Mouse (Mus musculus): Measurements from ENCODE around the gene Flywch2. TPM values are rescaled to one million over a fixed set of nuclear protein-coding genes. Genes with fewer than 3 reads are reported as not detected.

Gene Flywch2
- polyA plus RNA-seq, 1 experiment from 2014 or later: 33.2 TPM

Small RNA genes within 50 kb of the gene (microRNA-seq; reads per million reads assigned to microRNA genes)
- 0.62 reads per million for gene Mir5125

Other genes with a start within 250 kb of the Flywch2 start
- gene Zfp213, start 221.8 kb downstream of the Flywch2 start, polyA plus RNA-seq (2015; fragmentation: Nextera tagmentation; extraction: Ambion mirVana): 19.0 and 19.1 TPM in 2 replicates
- 26.2 and 28.5 TPM in 2 replicates for gene Zfp13, start 186.6 kb downstream of the Flywch2 start, polyA plus RNA-seq (2015; fragmentation: Nextera tagmentation; extraction: Ambion mirVana)
- not detected in 2 replicates for gene Zscan10, start 185.2 kb downstream of the Flywch2 start, polyA plus RNA-seq (2015; fragmentation: Nextera tagmentation; extraction: Ambion mirVana)
- gene Mmp25, start 140.8 kb downstream of the Flywch2 start, polyA plus RNA-seq (2015; fragmentation: Nextera tagmentation; extraction: Ambion mirVana): 0.97 and 1.2 TPM in 2 replicates
- 0.39 TPM in 1 of 2 replicates, not detected in the other for gene Bicdl2, start 125.6 kb downstream of the Flywch2 start, polyA plus RNA-seq (2015; fragmentation: Nextera tagmentation; extraction: Ambion mirVana)
- 92.1 and 99.4 TPM in 2 replicates for gene Hcfc1r1, start 112.5 kb downstream of the Flywch2 start, polyA plus RNA-seq (2015; fragmentation: Nextera tagmentation; extraction: Ambion mirVana)
- 40.1 and 41.4 TPM in 2 replicates for gene Thoc6, start 112.2 kb downstream of the Flywch2 start, polyA plus RNA-seq (2015; fragmentation: Nextera tagmentation; extraction: Ambion mirVana)
- gene Tnfrsf12a, start 108.6 kb downstream of the Flywch2 start, polyA plus RNA-seq (2015; fragmentation: Nextera tagmentation; extraction: Ambion mirVana): 2.9 and 4.8 TPM in 2 replicates
- gene Cldn6, start 106.8 kb downstream of the Flywch2 start, polyA plus RNA-seq (2015; fragmentation: Nextera tagmentation; extraction: Ambion mirVana): 0.24 and 0.45 TPM in 2 replicates
- 1.4 TPM in 2 replicates for gene Cldn9, start 102.1 kb downstream of the Flywch2 start, polyA plus RNA-seq (2015; fragmentation: Nextera tagmentation; extraction: Ambion mirVana)
- gene 1520401A03Rik, start 63.3 kb downstream of the Flywch2 start, polyA plus RNA-seq (2015; fragmentation: Nextera tagmentation; extraction: Ambion mirVana): not detected in 2 replicates
- 22.3 and 25.0 TPM in 2 replicates for gene Pkmyt1, start 59.7 kb downstream of the Flywch2 start, polyA plus RNA-seq (2015; fragmentation: Nextera tagmentation; extraction: Ambion mirVana)
- 40.8 and 45.6 TPM in 2 replicates for gene Paqr4, start 45.2 kb downstream of the Flywch2 start, polyA plus RNA-seq (2015; fragmentation: Nextera tagmentation; extraction: Ambion mirVana)
- gene Kremen2, start 40.2 kb downstream of the Flywch2 start, polyA plus RNA-seq (2015; fragmentation: Nextera tagmentation; extraction: Ambion mirVana): 0.41 and 1.0 TPM in 2 replicates
- gene Flywch1, start 14.5 kb downstream of the Flywch2 start, polyA plus RNA-seq (2015; fragmentation: Nextera tagmentation; extraction: Ambion mirVana): 151 and 156 TPM in 2 replicates
- gene Srrm2, start 4.5 kb upstream of the Flywch2 start, polyA plus RNA-seq (2015; fragmentation: Nextera tagmentation; extraction: Ambion mirVana): 435 and 505 TPM in 2 replicates
- 1,002 and 1,034 TPM in 2 replicates for gene Elob, start 43.1 kb upstream of the Flywch2 start, polyA plus RNA-seq (2015; fragmentation: Nextera tagmentation; extraction: Ambion mirVana)
- not detected in 2 replicates for gene Prss33, start 50.0 kb upstream of the Flywch2 start, polyA plus RNA-seq (2015; fragmentation: Nextera tagmentation; extraction: Ambion mirVana)
- gene Prss32, start 57.8 kb upstream of the Flywch2 start, polyA plus RNA-seq (2015; fragmentation: Nextera tagmentation; extraction: Ambion mirVana): not detected in 2 replicates
- gene Prss41, start 58.1 kb upstream of the Flywch2 start, polyA plus RNA-seq (2015; fragmentation: Nextera tagmentation; extraction: Ambion mirVana): 0.87 and 1.0 TPM in 2 replicates
- not detected in 2 replicates for gene Prss21, start 82.0 kb upstream of the Flywch2 start, polyA plus RNA-seq (2015; fragmentation: Nextera tagmentation; extraction: Ambion mirVana)
- gene Dcpp1, start 94.8 kb upstream of the Flywch2 start, polyA plus RNA-seq (2015; fragmentation: Nextera tagmentation; extraction: Ambion mirVana): not detected in 2 replicates
- gene Dcpp2, start 94.8 kb upstream of the Flywch2 start, polyA plus RNA-seq (2015; fragmentation: Nextera tagmentation; extraction: Ambion mirVana): not detected in 2 replicates
- gene Dcpp3, start 131.4 kb upstream of the Flywch2 start, polyA plus RNA-seq (2015; fragmentation: Nextera tagmentation; extraction: Ambion mirVana): not detected in 2 replicates
- gene Sbp, start 155.6 kb upstream of the Flywch2 start, polyA plus RNA-seq (2015; fragmentation: Nextera tagmentation; extraction: Ambion mirVana): not detected in 2 replicates
- gene Sbpl, start 169.2 kb upstream of the Flywch2 start, polyA plus RNA-seq (2015; fragmentation: Nextera tagmentation; extraction: Ambion mirVana): not detected in 2 replicates
- gene Prss30, start 194.5 kb upstream of the Flywch2 start, polyA plus RNA-seq (2015; fragmentation: Nextera tagmentation; extraction: Ambion mirVana): 0.21 and 0.28 TPM in 2 replicates
- not detected in 2 replicates for gene Prss22, start 212.0 kb upstream of the Flywch2 start, polyA plus RNA-seq (2015; fragmentation: Nextera tagmentation; extraction: Ambion mirVana)